Mouse (Mus musculus) hindbrain, embryonic 15.5 days (tissue): ENCODE data around the gene Zfp128. TPM values are rescaled to one million over a fixed set of nuclear protein-coding genes. Genes with fewer than 3 reads are reported as not detected.
"Not testable (repeated sequence)": the region's sequence is repeated elsewhere in the genome, so short reads cannot be mapped to it uniquely, and the experiment has no call there.

Experiments
- ATAC-seq: fragments of 200-750 bp; cut with Nextera tagmentation; 2 replicates; pipeline ENCODE4 v1.8.0; 2017; ENCODE audit warnings: low read depth, moderate number of reproducible peaks, moderate TSS enrichment; ENCODE audit not compliant: low FRiP score
- H3K27ac ChIP-seq: fragments of 300-500 bp; sonication (generic); replicated peaks from 2 replicates; pipeline ENCODE4 v1.5.1; 2015; ENCODE audit warnings: mild to moderate bottlenecking, inconsistent platforms
- H3K27me3 ChIP-seq: fragments of 300-500 bp; sonication (generic); 2 replicates; pipeline ENCODE4 v1.6.1; 2015; ENCODE audit warnings: control low read depth, inconsistent platforms
- H3K36me3 ChIP-seq: fragments of 300-500 bp; sonication (generic); 2 replicates; pipeline ENCODE4 v1.6.1; 2015; ENCODE audit warnings: control low read depth, inconsistent platforms
- H3K4me1 ChIP-seq: fragments of 300-500 bp; sonication (generic); replicated peaks from 2 replicates; pipeline ENCODE4 v1.6.1; 2015; ENCODE audit warnings: control low read depth, inconsistent platforms
- H3K4me2 ChIP-seq: fragments of 300-500 bp; sonication (generic); 2 replicates; pipeline ENCODE4 v1.6.1; 2015; ENCODE audit warnings: moderate library complexity, mild to moderate bottlenecking, inconsistent platforms
- H3K4me3 ChIP-seq: fragments of 300-500 bp; sonication (generic); 2 replicates; pipeline ENCODE4 v1.5.1; 2015; ENCODE audit warnings: mild to moderate bottlenecking, inconsistent platforms
- H3K9ac ChIP-seq: fragments of 300-500 bp; sonication (generic); 2 replicates; pipeline ENCODE4 v1.6.1; 2015; ENCODE audit warnings: inconsistent platforms
- H3K9me3 ChIP-seq: fragments of 300-500 bp; sonication (generic); 2 replicates; pipeline ENCODE4 v1.6.1; 2016; ENCODE audit warnings: control low read depth, inconsistent platforms
- WGBS: fragments of 180-500 bp; shearing (Covaris S2); methylation state at CpG from one replicate; pipeline ENCODE4 v1.1.7; 2015; 5-methylcytosine and 5-hydroxymethylcytosine counted together
- polyA plus RNA-seq: library from polyadenylated mRNA; unstranded; fragments of >200 nt; fragmentation: Nextera tagmentation; extraction: Ambion mirVana; gene quantifications from 2 replicates; pipeline ENCODE4 v1.2.1, GENCODE M21; 2015

The Zfp128 gene
- 7.5 TPM in 2 replicates for polyA plus RNA-seq

DNA sequence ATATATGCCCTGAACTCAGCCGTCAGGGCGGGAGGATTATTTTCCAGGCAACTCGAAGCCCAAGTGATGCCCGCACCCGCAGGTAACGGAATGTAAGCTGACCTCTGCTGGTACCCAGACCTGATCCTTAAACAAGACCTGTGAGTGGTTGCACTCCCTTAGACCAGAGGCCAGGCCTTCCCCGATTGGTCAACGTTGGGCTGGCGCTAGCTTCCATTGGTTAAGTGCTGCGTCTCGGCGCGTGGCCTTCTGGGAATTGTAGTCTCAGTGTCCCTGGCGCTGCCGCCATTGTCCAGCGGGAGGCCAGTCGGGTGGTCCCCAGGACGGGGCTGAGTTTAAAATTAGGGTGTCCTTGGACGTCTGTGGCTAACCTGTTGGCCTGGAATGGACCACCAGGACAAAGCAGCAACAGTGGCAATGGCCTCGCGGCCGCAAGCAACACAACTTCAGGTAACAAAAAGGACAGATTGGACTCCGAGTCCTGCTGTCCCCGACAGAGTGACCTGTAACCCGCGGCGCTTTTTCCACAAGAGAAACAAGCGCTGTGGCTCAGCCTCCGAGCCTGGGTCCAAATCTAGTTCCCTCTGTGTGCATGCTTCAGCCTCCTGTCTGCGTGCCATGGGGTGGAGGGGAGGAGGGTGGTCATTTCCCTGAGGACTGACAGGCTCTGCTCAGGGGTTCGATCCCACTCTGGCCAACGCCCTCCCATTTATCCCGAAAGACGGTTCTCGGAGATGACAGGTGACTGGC, at the start of gene Zfp128:
Gene Zfp128, plus strand, starts transcription at position 267 of the 750 bp plus-strand sequence.
- ATAC-seq = peak; percentile 98
- under 1% methylated on average over 35 of the region's 35 CpGs for WGBS
- no peaks in the 10 kb centered on the region for H3K27me3 ChIP-seq
- peaks cover 14% of the 10 kb centered on the region for H3K36me3 ChIP-seq
- H3K9ac ChIP-seq = peak within 1 kb of the TSS; percentile 80
- peak within 1 kb of the TSS; percentile 85 for H3K4me3 ChIP-seq
- H3K4me1 ChIP-seq = peaks cover 19% of the 10 kb centered on the region
- no peaks in the 10 kb centered on the region for H3K9me3 ChIP-seq
- peak within 1 kb of the TSS; percentile 90 for H3K4me2 ChIP-seq
- H3K27ac ChIP-seq = peak within 1 kb of the TSS; percentile 73

DNA sequence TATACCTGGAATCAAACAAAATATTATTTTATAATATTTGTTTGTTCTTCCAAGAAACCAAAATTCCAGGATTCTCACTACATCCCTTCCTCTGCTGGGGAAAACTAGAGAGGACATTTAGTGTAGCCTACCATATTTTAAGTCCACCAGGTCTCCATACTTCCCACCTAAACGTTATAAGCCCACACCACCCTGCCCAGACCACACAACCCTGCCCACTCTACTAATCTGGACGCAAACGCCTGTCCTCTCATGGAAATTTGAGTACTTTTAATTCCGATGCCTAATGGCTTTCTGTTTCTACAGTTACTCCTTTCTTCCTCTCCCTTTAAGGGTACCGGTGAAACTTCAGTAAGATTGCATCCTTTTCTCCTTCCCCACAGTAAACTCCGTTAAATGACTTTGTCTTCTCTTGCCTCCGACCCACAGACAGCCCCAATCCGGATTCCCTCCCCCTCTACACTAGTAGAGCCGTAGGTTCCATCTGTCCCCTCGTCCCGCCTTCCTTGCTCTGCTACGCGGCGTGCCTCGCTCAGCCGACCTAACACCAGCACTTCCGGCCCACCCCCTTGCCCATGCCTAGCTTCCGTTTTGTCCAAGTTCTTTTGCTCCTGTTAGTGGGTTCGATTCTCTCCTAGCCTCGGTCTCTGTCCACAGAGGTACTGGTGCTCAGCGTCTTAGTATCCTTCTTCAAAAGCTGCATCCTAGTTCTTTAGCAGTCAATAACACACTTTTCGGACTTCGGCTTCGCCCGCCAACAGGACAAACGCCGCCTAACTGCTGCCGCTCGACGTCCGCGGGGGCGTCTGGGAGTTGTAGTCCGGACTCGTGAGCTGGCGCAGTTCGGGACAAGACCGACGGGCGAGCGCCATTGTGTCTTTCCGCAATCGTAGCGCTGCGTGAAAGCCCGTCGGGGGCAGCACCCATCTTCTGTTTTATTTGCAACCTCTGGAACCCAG, 46.5 kb upstream of the Zfp128 start, which contains the start of gene Zfp110:
Gene Zfp110, plus strand, starts transcription at position 600 of the 959 bp plus-strand sequence.
- H3K27ac ChIP-seq = peak within 1 kb of the TSS; percentile 65
- peak within 1 kb of the TSS; percentile 40 for H3K9ac ChIP-seq
- no peaks in the 10 kb centered on the region for H3K27me3 ChIP-seq
- ATAC-seq = peak; percentile 97
- peaks cover 6% of the 10 kb centered on the region; the same call in 1 of the 2 replicates for H3K4me1 ChIP-seq
- H3K4me2 ChIP-seq = peak within 1 kb of the TSS; percentile 59
- 3% methylated on average over 47 of the region's 47 CpGs for WGBS
- H3K36me3 ChIP-seq = peaks cover 34% of the 10 kb centered on the region
- H3K9me3 ChIP-seq = peaks cover 35% of the 10 kb centered on the region
- H3K4me3 ChIP-seq = peak within 1 kb of the TSS; percentile 49

DNA sequence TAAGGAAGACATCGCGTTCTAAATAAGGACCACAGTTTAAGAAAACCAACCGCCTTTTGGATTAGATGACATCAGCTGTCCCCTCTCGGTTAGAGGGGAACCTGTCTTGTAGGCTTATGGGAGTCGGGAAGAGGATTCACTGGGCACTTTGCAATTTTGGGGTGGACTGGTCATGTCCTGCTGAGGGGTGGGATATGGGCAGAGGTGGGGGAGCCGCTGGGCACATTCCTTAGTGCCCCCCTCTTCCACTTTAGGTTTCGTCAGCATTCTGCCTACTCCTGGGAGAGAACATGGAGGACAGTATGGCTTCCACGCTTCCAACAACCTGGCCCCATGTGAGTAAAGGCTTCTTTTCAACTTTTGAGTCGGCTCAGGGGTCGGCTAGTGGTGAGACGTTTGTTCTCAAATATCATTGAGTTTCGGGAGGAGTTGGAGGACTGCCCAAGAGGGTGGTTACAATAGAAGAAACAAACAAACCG, 45.7 kb upstream of the Zfp128 start:
- H3K27me3 ChIP-seq = no peaks in the 10 kb centered on the region
- peak overlapping the region; percentile 49 for H3K4me3 ChIP-seq
- peaks cover 6% of the 10 kb centered on the region; the same call in 1 of the 2 replicates for H3K4me1 ChIP-seq
- 38% methylated on average over 13 of the region's 13 CpGs for WGBS
- peak overlapping the region; percentile 59 for H3K4me2 ChIP-seq
- peak; percentile 74 for ATAC-seq
- peaks cover 41% of the 10 kb centered on the region for H3K9me3 ChIP-seq
- H3K27ac ChIP-seq = peak overlapping the region; percentile 65
- peak overlapping the region; percentile 40 for H3K9ac ChIP-seq
- peaks cover 40% of the 10 kb centered on the region for H3K36me3 ChIP-seq

DNA sequence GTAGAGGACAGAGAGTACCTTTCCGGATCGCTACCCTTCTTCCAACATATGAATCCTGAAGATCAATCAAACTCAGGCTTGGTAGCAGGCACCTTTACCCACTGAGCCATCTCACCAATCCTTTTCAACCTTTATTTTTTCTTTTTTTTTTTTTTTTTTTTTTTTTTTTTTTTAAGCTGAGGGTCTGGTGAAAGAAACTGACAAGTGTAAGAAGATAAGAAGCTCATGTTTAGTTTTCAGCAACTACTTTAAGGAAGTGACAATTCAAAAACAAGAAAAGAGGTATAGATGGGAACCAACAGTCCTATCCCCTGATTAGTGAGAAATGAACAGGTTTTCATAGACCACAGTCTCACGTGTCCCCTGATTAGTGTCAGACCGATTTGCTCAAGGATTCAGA, 45.2 kb upstream of the Zfp128 start:
- 99% methylated on average over 4 of the region's 4 CpGs for WGBS

DNA sequence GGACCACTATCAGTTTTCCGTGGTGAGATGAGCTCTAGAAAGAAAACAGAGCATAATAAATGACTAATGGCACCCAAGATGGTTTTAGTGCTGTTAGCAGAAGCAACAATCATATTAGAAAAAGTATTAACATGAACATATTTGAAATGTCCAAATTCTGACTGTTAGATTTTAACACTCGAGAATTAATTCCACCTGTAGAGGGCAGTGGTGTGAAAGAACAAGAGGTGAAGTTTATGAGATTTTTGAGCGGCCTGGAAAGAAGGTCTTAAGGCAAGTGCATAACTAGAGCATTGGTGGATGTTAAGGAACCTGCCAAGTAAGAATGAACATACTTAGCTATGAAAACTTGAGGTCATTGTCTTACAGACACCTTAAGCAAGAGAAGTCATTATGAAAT, 6.7 kb upstream of the Zfp128 start:
- 32% methylated on average over 3 of the region's 3 CpGs for WGBS
- Histone ChIP-seq H3K4me2 (no peak overlapping the region), H3K4me3 (no peak overlapping the region), H3K9ac (no peak overlapping the region), H3K4me1 (no peaks in the 10 kb centered on the region), H3K9me3 (peaks cover 3% of the 10 kb centered on the region; the same call in 1 of the 2 replicates), H3K27me3 (0 out of 2 replicates have a peak, but pooled peaks cover 3% of the 10 kb centered on the region), H3K27ac (no peak overlapping the region), H3K36me3 (no peaks in the 10 kb centered on the region)
- no peak for ATAC-seq

More for the DNA sequence above, 45.2 kb upstream of the Zfp128 start:
- no peak for ATAC-seq
- Histone ChIP-seq H3K4me2 (peak overlapping the region; percentile 59), H3K9ac (no peak overlapping the region), H3K4me3 (peak overlapping the region; percentile 49), H3K36me3 (peaks cover 46% of the 10 kb centered on the region), H3K27ac (no peak overlapping the region), H3K27me3 (no peaks in the 10 kb centered on the region), H3K4me1 (peaks cover 6% of the 10 kb centered on the region; the same call in 1 of the 2 replicates), H3K9me3 (peaks cover 46% of the 10 kb centered on the region)

DNA sequence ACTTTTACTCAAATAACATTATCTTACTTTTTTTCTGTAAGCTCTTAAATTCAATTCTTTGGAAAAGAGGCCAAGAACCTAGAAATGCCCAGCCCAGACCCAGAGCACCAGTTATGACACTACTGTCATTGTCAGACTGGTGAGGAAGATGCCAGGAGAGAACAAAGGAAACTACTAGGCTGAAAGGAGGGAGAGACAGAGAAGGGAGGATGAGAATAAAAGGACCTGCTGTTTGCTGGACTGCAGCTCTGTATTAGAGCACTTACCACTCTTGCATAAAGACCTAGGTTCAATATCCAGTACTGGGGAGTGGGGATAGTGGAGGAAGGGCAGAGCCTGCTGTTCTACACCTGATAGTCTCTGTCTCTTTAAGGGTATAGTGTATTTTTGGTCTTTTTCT, 941 bp upstream of the Zfp128 start:
- Histone ChIP-seq H3K9ac (no peak overlapping the region), H3K4me3 (peak overlapping the region; percentile 85; the same call in 1 of the 2 replicates), H3K36me3 (peaks cover 4% of the 10 kb centered on the region), H3K4me1 (peaks cover 19% of the 10 kb centered on the region), H3K4me2 (peak overlapping the region; percentile 90), H3K27ac (no peak overlapping the region), H3K9me3 (no peaks in the 10 kb centered on the region), H3K27me3 (no peaks in the 10 kb centered on the region)
- peak; percentile 8; the same call in 1 of the 2 replicates for ATAC-seq

DNA sequence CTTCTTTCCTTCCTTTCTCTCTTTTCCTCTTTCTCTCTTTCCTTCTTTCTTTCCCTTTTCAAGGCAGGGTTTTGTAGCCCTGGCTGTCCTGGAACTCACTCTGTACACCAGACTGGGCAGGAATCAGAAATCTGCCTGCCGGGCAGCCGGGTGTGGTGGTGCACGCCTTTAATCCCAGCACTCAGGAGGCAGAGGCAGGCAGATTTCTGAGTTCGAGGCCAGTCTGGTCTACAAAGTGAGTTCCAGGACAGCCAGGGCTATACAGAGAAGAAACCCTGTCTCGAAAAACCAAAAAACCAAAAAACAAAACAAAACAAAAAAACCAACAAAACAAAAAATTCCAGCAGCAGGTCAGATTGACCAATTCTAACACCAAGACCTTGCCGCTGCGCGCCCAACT, 480 bp upstream of the Zfp128 start:
- 43% methylated on average over 8 of the region's 8 CpGs for WGBS
- H3K9ac ChIP-seq = peak overlapping the region; percentile 80

DNA sequence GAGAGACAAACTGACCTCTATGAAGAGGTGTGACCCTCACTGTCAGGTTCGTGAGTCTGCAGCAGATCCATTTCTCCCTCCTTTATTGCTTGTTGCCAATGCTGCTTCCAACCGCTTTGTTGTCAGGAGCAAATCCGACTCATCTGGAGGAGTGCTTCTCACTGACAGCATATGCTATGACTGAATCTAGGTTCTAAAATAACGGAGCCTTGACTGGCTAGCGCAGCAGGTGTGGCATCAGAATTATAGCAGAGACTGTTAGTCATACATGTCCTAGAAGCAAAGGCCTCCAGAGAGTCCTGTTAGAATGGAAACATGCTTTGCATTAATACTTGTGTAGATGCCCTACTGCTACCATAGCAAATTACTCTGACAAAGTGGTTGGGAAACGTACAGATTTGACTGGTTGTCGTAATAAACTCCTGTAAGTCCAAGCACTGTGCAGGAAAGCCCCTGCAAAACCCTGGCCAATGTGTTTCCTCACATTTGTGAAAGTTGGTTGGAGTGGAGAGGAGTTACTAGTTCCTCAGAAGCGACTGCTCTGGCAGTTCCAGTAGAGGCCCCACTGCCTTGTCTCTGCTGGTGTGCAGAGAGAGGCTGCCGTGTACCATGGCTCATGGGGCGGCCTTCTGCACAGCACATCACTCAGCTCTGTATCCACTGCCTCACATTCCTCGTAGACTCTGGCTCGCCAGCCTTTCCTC, 5.7 kb downstream of the Zfp128 start:
- no peak for ATAC-seq
- Histone ChIP-seq H3K4me1 (peaks cover 11% of the 10 kb centered on the region), H3K9ac (no peak overlapping the region), H3K27me3 (no peaks in the 10 kb centered on the region), H3K27ac (no peak overlapping the region), H3K4me3 (no peak overlapping the region), H3K9me3 (no peaks in the 10 kb centered on the region), H3K36me3 (peaks cover 67% of the 10 kb centered on the region), H3K4me2 (no peak overlapping the region)
- WGBS = 91% methylated on average over 12 of the region's 12 CpGs

More for the DNA sequence above, 480 bp upstream of the Zfp128 start:
- peak overlapping the region; percentile 73 for H3K27ac ChIP-seq
- H3K4me3 ChIP-seq = peak overlapping the region; percentile 85
- H3K4me2 ChIP-seq = peak overlapping the region; percentile 90
- not testable (repeated sequence) for H3K27me3 ChIP-seq, H3K36me3 ChIP-seq, H3K9me3 ChIP-seq
- peak; percentile 4 for ATAC-seq
- peaks cover 19% of the 10 kb centered on the region for H3K4me1 ChIP-seq

DNA sequence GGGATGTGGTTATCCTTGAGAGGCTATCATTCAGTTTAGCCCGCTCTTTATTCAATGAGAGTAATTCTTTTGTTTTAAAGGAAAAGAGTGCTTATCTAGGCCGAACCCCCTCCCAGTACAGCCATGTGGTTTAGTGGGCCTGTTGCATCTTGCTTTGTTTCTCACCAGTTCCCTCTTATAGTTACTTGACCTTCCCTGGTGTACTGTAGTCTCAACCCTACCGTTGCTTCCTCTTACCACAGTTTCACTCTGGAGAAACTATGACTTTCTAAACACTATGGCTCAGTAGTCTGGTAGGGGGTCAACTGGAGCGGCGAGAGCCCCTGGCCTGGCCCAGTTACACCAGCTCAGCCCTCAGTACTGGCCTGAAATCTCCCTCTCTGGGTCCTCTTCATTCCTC, 6.6 kb downstream of the Zfp128 start:
- Histone ChIP-seq H3K9ac (no peak overlapping the region), H3K27ac (no peak overlapping the region), H3K4me2 (no peak overlapping the region), H3K9me3 (no peaks in the 10 kb centered on the region), H3K27me3 (no peaks in the 10 kb centered on the region), H3K36me3 (peaks cover 76% of the 10 kb centered on the region), H3K4me1 (peaks cover 2% of the 10 kb centered on the region; the same call in 1 of the 2 replicates), H3K4me3 (no peak overlapping the region)
- WGBS = 96% methylated on average over 5 of the region's 5 CpGs
- ATAC-seq = no peak

DNA sequence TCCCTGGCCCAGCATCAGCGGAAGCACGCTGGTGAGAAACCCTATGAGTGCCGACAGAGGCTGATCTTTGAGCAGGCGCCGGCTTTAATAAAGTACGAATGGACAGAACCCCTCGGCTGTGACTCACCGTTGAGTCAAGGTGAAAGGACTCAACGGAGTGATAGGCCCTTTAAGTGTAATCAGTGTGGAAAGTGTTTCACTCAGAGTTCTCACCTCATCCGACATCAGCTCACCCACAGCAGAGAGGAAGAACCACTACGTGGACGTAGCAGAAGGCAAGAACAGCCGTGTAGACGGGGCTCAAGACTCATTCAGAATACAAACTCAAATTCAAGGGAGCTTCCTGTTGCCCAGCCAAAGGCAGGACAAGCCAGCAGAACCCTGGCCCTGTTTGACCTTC, 10.0 kb downstream of the Zfp128 start:
- Histone ChIP-seq H3K36me3 (peaks cover 63% of the 10 kb centered on the region), H3K9ac (no peak overlapping the region), H3K27me3 (no peaks in the 10 kb centered on the region), H3K4me3 (no peak overlapping the region), H3K4me1 (no peaks in the 10 kb centered on the region), H3K4me2 (no peak overlapping the region), H3K27ac (no peak overlapping the region), H3K9me3 (no peaks in the 10 kb centered on the region)
- WGBS = 93% methylated on average over 14 of the region's 14 CpGs
- no peak for ATAC-seq

DNA sequence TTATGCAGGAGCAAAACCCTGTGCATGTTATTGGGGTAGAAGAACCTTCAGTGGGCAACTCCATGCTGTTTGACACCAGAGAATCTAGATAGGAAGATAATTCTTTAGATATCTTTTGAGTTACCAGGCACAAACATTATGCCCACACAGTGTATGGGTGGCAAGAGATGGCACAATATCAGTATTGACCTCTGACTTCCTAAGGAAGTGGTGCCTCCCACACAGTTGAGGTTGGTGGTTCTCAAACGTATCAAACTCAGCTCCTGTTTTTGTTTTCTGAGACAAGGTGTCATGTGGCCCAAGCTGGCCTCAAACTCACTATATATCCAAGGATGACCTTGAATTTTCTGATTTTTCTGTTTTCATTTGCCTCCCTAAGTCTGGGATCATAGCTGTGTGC, 10.4 kb downstream of the Zfp128 start:
- H3K9me3 ChIP-seq = no peaks in the 10 kb centered on the region
- no peaks in the 10 kb centered on the region for H3K27me3 ChIP-seq
- 76% methylated on average over 1 of the region's 1 CpGs for WGBS
- no peak overlapping the region for H3K9ac ChIP-seq
- H3K4me2 ChIP-seq = no peak overlapping the region
- no peak overlapping the region for H3K27ac ChIP-seq
- no peak for ATAC-seq
- peaks cover 59% of the 10 kb centered on the region for H3K36me3 ChIP-seq
- H3K4me3 ChIP-seq = no peak overlapping the region
- H3K4me1 ChIP-seq = no peaks in the 10 kb centered on the region
